Mouse (Mus musculus) ES-Bruce4 (cell line): ENCODE measurements at regions not wholly inside any gene's neighbourhood (a gene's known extent, or its start where the extent isn't known, plus 50 kb on each side); places are given as distances from the start of the nearest gene placed in this dataset.

Experiments
- H3K27ac ChIP-seq: 2 replicates; pipeline ENCODE4 v1.5.1; 2012; ENCODE audit warnings: low read length, inconsistent platforms; ENCODE audit not compliant: insufficient read depth
- H3K27me3 ChIP-seq: 2 replicates; pipeline ENCODE4 v1.6.1; 2012; ENCODE audit warnings: mild to moderate bottlenecking, low read length, inconsistent platforms; ENCODE audit not compliant: control insufficient read depth, poor library complexity, insufficient read depth, severe bottlenecking
- H3K36me3 ChIP-seq: 2 replicates; pipeline ENCODE4 v1.6.1; 2012; ENCODE audit warnings: inconsistent platforms, mild to moderate bottlenecking, low read length, moderate library complexity; ENCODE audit not compliant: control insufficient read depth, poor library complexity, insufficient read depth, severe bottlenecking
- H3K4me1 ChIP-seq: one replicate; pipeline ENCODE4 v1.8.1; 2011; ENCODE audit warnings: low read length; ENCODE audit not compliant: control insufficient read depth, insufficient read depth
- H3K4me3 ChIP-seq: 2 replicates; pipeline ENCODE4 v1.5.1; 2011; ENCODE audit warnings: low read depth, mild to moderate bottlenecking, low read length
- H3K9ac ChIP-seq: 2 replicates; pipeline ENCODE4 v1.6.1; 2012; ENCODE audit warnings: low read depth, mild to moderate bottlenecking, inconsistent platforms; ENCODE audit not compliant: poor library complexity, severe bottlenecking
- H3K9me3 ChIP-seq: replicated peaks from 2 replicates; pipeline ENCODE4 v1.6.1; 2012; ENCODE audit warnings: mild to moderate bottlenecking, low read length, inconsistent platforms; ENCODE audit not compliant: control insufficient read depth, poor library complexity, insufficient read depth, severe bottlenecking
- CTCF ChIP-seq: IDR thresholded peaks from one replicate; pipeline ENCODE4 v1.8.1; 2011; ENCODE audit warnings: low read depth, low read length
- EP300 ChIP-seq: IDR thresholded peaks from 2 replicates; pipeline ENCODE4 v1.6.1; 2011; ENCODE audit warnings: low read depth, low read length; ENCODE audit not compliant: insufficient read depth
- POLR2A ChIP-seq: IDR thresholded peaks from one replicate; pipeline ENCODE4 v1.8.1; 2011; ENCODE audit warnings: low read length; ENCODE audit not compliant: insufficient read depth

DNA sequence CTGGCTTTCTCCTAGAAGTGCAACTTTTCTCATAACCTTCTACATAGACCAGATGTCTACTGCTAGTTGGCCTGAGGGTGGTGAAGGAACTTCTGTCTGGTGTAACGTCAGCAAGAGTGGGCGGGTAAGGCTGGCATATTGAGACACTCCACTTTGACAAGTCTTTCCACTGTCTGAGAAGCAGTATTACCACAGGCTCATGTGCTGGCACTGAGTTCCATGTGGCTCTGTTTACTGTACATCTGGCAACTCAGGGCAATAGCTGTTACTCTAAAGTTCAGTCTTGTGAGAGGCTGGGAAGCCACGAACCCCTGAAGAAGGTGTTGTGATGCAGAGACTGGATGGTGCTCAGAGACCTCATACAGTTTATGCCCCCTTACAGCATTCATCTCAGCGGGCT lies 230.7 kb upstream of the Tbx18 start:
- TF ChIP-seq CTCF (no peak), EP300 (no peak), POLR2A (no peak)
- H3K4me1 ChIP-seq: no peaks in the 10 kb centered on the region
- H3K27ac ChIP-seq: no peak overlapping the region
- no peak overlapping the region for H3K9ac ChIP-seq
- H3K9me3 ChIP-seq: no peaks in the 10 kb centered on the region; the same call in 1 of the 2 replicates
- H3K27me3 ChIP-seq: no peaks in the 10 kb centered on the region; the same call in 1 of the 2 replicates
- no peaks in the 10 kb centered on the region for H3K36me3 ChIP-seq
- no peak overlapping the region for H3K4me3 ChIP-seq

DNA sequence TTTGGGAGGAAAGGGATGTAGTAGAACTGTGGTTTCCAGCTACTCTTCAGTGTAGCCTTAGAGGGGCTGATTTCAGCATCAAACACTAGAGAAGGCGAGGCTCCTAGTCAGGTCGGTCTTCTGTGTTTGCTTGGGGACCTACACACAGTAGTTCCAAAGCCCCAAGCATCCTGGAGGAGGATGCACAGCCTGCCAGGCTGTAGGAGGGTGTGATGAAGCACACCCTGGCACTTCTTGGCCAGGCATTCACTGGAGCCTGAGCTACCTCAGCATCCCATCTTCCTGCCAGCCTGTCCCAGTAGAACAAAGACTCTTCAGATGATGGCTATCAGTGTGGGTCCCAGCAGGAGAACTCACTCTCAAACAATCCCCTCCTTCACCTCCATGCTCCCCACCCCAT lies 233.4 kb upstream of the Tbx18 start:
- H3K4me1 ChIP-seq: no peaks in the 10 kb centered on the region
- H3K4me3 ChIP-seq: no peak overlapping the region
- no peak overlapping the region for H3K27ac ChIP-seq
- no peaks in the 10 kb centered on the region; the same call in 1 of the 2 replicates for H3K9me3 ChIP-seq
- H3K36me3 ChIP-seq: no peaks in the 10 kb centered on the region
- TF ChIP-seq EP300 (no peak), CTCF (no peak), POLR2A (no peak)
- H3K27me3 ChIP-seq: no peaks in the 10 kb centered on the region; the same call in 1 of the 2 replicates
- no peak overlapping the region for H3K9ac ChIP-seq

DNA sequence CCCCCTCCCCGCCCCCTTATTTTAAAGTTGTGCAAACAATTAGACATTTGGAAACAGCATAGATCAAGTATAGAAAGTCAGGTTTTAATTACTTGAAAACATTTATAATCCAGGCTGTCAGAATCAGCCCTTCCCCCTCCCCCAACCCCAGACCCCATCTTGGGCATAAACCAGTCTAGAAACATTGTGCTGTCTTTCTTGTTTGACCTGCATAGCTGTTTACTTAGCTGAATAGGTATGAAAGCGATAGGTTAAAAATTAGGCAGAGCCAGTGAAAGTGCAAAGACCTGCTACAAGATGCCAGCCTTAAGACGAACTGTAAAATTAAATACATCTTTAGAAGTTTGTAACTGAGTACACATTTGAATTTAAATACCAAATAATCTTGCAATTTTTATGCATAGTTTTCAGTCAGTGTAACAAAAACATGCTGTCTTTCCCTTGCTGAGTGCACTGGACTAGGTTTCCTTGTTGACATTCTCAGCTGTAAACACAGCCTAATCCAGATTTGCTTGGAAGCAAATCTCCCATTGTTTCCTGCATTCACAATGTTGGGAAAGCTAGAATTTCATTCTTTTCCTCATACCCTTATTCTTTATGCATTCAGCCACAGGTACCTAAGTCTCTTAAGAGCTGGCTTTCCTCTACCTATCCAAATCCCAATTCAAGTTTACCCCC lies 234.2 kb upstream of the Tbx18 start:
- no peaks in the 10 kb centered on the region for H3K4me1 ChIP-seq
- no peaks in the 10 kb centered on the region; the same call in 1 of the 2 replicates for H3K27me3 ChIP-seq
- H3K36me3 ChIP-seq: no peaks in the 10 kb centered on the region
- TF ChIP-seq EP300 (no peak), CTCF (no peak), POLR2A (no peak)
- no peak overlapping the region for H3K9ac ChIP-seq
- no peak overlapping the region for H3K27ac ChIP-seq
- H3K4me3 ChIP-seq: no peak overlapping the region
- H3K9me3 ChIP-seq: no peaks in the 10 kb centered on the region; the same call in 1 of the 2 replicates

DNA sequence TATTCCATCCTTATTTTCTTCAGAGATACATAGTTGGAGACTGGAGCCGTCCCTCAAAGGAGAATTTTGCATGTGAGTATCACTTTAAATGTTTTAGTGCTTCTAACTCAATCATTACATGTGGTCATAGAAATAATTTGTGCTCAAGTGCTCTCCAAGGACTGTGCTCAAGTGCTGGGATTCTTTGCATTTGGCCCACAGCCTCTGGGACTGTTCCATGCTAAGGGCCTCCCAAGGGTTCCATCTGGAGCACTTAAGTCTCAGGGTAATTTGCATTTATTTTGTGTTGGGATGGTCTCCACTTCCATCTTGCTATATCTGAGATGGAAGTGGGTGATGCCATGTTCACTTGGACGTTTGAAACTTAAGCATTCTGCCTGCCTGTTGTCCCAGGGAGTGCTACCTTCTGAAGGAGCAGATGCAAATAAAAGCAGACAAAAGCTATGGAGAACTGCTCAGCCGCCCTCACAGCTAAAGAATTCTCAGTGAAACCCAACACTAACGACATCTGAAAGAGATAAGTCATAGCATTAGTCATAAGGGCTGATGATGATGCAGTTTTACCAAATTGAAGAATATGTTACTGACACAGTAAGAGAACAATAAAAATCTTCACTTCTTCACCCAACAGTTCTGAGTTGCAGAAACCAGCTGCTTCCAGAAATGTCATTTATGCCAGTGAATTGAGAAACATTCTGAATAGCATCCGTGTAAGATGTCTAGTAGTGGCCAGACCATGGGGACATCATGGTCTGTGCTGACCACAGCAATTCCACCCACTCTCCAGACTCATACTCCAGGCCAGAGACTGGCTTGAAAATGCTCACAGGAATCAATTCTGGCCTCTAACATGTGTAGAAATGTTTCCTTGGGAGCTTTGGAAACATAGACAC lies 237.4 kb upstream of the Tbx18 start:
- H3K27ac ChIP-seq: no peak overlapping the region
- no peaks in the 10 kb centered on the region for H3K4me1 ChIP-seq
- no peaks in the 10 kb centered on the region for H3K9me3 ChIP-seq
- no peaks in the 10 kb centered on the region; the same call in 1 of the 2 replicates for H3K27me3 ChIP-seq
- no peak overlapping the region for H3K4me3 ChIP-seq
- H3K36me3 ChIP-seq: no peaks in the 10 kb centered on the region
- TF ChIP-seq EP300: no peak
- TF ChIP-seq POLR2A: no peak
- TF ChIP-seq CTCF: no peak
- H3K9ac ChIP-seq: no peak overlapping the region

DNA sequence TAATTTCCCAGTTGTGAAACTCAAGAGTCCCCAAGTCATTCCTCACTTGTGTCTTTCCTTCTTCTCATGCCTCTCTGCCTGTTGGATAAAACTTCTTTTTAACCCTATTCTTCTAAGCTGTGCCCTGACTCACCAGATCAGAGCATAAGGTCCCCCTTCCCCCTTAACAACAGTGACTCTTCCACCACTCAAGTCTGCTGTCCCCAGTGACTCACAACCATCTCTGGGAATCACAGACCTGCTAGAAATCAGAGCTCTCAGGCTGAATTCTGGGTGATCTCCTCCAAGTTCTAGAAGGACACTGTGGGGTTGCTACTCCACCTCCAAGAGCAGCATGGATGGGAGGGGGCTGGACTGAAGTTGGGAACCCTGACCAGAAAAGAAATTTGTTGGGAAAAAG lies 239.5 kb upstream of the Tbx18 start:
- H3K9me3 ChIP-seq: no peaks in the 10 kb centered on the region
- TF ChIP-seq CTCF (no peak), POLR2A (no peak), EP300 (no peak)
- no peaks in the 10 kb centered on the region; the same call in 1 of the 2 replicates for H3K27me3 ChIP-seq
- no peak overlapping the region for H3K4me3 ChIP-seq
- H3K27ac ChIP-seq: no peak overlapping the region
- no peaks in the 10 kb centered on the region for H3K36me3 ChIP-seq
- H3K9ac ChIP-seq: no peak overlapping the region
- H3K4me1 ChIP-seq: no peaks in the 10 kb centered on the region

DNA sequence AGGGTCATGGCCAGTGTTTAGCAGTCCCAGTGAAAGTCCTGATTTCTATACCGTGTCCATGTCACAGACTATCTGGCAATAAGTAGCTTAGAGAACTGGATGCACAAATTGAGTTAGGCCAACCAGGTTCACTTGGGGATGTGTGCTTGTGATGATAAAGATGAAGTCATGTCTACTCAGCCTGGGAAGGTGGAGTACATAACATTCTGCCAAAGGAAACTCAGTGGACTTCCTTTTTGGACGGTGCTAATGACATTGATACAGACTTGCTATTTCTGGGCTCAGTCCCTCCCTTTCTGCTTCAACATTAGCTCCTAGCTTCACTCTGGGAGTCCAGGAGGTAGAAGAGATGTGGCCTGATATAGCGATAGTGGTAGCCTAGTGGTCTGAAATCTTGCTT lies 240.7 kb upstream of the Tbx18 start:
- Histone ChIP-seq H3K27me3 (no peaks in the 10 kb centered on the region), H3K4me3 (no peak overlapping the region), H3K27ac (no peak overlapping the region), H3K4me1 (no peaks in the 10 kb centered on the region), H3K9me3 (no peaks in the 10 kb centered on the region), H3K36me3 (no peaks in the 10 kb centered on the region), H3K9ac (no peak overlapping the region)
- TF ChIP-seq POLR2A (no peak), CTCF (no peak), EP300 (no peak)
